Mouse (Mus musculus) skeletal muscle tissue, adult 2 months (tissue): ENCODE data around the gene Aco2.

Experiments used
- DNase-seq: peaks from one replicate; pipeline ENCODE4 v3.0.0-alpha.2; 2012; ENCODE audit warnings: low read depth, low spot score

Aco2 gene

DNA sequence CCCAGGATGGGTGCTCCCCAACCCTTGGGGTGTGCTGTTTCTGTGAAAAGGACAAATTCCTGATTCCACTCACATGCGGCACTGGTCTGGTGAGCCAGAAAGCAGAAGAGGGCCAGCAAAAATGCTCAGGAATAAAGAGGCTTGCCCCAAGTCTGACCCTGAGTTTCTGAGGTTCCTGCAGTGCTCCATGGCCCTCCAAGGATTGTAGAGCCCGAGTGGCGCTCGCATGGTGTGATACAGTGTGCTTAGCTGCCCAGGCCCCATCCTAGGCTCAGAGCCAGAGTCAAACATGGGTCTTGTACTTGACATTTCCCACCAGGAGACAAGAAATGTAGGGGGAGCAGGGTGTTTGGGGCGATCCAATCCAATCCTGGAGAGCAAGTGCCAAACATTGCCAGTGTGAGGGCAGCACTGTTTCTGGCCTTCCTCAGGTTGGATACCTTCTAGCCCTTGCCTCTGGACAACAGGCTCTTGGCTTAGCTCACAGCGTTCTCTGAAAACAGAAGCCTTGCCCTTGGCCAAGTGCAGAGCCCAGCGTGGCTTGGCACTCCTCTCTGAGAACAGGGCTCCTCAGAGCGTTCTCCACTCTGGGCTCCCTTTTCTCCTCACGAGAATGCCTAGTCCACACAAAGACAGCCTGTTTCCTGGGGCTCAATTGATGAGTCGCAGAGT lies 48.6 kb downstream of the Aco2 start:
- no peak for DNase-seq

DNA sequence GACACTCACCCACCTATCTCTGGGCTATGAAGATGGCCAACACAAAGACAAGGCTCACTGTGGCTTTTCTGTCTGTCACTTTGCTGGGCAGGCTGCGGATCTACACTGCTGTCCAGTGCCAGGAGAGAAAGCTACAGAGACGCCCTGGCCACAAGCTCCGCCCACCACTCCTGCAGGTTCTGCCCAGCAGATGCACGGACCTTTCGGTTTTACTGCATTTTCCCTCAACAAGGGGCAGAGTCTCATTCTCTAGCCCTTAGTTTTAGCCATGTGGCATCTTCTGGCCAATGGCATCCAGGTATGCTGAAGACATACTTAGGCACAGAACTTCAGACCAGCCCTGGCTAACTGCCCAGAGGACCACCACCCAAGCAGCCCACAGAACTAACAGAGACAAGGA lies 49.1 kb downstream of the Aco2 start:
- no peak for DNase-seq

- no peak for DNase-seq
Measured at GRCm38 (mm10) chr15:81924933-81925332, 52.8 kb downstream of the Aco2 start.

- DNase-seq, result peak; percentile 94
Measured at GRCm38 (mm10) chr15:81925760-81926445, 53.8 kb downstream of the Aco2 start, which contains the start of gene Polr3h. Gene Polr3h (minus strand): TSS chr15:81926240.

DNA sequence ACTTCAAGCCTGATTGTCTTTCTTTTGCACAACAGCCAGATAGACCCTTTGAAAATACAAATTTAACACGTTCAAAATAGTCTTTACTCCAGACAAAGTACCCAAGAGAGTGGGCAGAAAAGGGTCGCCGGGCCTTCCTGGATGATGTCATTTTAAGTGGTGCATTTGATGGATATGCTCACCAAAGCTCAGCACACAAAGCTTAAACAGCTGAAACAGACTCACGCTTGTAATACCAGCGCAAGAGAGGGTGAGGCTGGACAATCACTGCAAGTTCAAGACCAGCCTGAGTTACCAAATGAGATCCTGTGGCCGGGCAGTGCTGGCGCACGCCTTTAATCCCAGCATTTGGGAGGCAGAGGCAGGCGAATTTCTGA lies 54.3 kb downstream of the Aco2 start:
- DNase-seq, result no peak

GRCm38 (mm10) chr15:81927741-81928140 lies 55.6 kb downstream of the Aco2 start:
- DNase-seq, result no peak

DNA sequence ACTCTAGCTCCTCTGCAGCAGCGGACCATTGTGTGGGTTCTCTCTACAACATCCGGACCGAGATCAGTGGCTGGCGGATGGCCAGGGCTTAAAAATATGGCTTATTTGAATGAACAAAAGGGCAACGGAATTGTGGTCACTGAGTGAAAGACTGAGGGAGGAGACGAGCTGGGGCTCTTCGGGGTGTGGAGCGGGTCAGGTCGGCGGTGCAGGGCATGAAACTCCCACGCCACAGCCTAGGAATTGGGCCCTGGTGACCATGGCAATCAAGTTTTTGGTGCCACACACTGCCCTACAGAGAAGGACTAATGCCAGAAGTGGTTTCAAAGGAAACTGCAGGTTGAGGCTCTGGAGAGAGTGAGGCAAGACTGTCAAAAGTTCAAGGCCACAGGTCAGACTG lies 56.2 kb downstream of the Aco2 start:
- no peak for DNase-seq

GRCm38 (mm10) chr15:81932951-81933470 lies 60.9 kb downstream of the Aco2 start:
- no peak for DNase-seq

DNA sequence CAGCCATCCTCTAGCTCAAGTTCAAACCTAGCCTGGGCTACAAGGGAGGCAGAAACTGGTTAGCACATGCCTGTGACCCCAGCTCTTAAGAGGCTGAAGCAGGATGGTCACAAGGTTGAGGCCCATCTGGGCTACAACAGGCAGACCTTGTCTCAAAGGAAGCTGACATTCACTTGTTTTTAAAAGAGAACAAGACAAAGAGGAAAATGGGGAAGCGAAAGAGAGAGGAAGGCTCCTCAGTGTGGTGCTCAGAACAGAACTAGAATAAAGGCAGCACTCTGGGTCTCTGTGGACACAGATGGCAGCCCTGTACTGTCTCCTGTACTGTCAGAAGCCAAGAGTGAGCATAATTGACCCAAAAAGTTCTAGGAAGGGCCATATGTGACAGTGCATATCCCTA lies 61.9 kb downstream of the Aco2 start:
- no peak for DNase-seq

DNA sequence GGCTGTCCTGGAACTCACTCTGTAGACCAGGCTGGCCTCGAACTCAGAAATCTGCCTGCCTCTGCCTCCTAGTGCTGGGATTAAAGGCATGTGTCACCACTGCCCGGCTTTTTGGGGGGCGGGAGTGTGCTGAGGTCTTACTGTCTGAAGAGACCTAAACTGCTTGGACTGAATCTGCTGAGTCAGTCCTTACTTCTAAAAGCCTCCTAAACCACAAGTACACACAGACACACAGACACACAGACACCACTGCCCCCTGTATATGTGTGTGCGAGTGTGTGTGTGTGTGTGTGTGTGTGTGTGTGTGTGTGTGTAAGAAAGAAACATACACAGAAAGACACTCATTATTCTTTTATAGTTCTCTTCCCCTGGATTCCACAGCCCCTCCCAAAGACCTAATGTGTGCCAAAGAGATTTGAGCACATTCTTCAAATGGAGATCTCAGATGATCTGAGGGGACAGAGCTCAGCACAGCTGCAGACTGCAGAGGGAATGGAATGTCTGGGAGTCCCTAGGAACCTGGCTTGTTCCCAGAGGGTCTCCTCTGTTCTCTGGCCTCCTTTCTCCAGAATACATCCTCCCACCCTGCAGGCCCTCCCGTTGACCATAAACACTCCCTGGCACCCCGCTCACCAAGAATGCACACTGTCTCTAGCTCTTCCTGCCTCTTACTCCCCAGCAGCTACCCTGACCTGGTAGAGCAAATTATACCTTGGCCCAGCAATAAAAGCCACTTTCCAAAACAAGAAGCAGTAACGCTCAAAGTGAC lies 63.9 kb downstream of the Aco2 start:
- no peak for DNase-seq

GRCm38 (mm10) chr15:81936679-81937078 lies 64.6 kb downstream of the Aco2 start, which contains the start of gene Csdc2:
Gene Csdc2 (plus strand): TSS chr15:81936759.
- no peak for DNase-seq

- no peak for DNase-seq
Measured at GRCm38 (mm10) chr15:81937098-81937972, 65.2 kb downstream of the Aco2 start.

DNA sequence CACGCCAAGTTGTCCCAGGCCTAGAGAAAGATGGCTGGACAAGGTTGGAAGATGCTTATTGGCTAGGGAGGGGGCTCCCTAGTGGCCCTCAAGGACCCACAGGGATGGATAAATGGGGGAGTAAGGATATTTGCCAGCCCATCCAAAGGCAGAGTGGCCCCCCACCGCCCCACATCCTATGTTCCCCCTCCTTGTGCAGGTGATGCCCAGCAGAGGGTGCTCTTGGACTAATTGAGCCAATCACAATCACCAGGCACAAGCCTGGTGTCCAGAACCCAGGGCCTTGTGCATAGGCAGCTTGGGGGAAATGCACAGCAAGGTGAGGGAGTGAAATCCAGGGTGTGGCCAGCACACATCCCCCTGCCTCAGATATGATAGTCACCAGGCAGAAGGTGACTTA lies 66.1 kb downstream of the Aco2 start:
- no peak for DNase-seq

DNA sequence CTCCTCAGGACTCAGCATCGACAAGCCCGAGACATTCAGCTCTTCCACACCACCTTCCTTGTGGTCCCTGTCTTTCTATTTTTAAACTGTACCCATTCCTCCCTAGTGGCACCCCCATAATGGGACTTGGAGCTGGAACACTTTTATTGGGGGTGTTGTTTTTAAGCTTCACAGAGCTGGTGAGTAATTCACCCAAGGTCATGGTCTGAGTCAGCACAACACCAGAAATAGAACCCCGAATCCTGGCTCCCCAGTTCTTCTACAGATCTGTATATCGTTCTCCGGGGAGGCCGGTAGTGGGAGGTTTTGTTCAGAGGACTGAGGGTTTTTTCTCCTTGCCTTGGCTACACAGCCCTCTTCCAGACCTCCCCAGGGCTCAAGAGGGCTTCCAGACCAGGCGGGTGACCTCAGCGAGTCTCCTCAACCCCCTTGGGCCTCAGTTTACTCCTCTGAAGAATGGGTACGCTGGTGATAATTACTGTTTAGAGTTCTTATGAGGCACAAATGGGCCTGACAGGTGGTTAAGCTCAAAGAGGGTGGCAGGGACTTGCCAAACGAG lies 67.1 kb downstream of the Aco2 start:
- DNase-seq, result no peak

GRCm38 (mm10) chr15:81939774-81940173 lies 67.7 kb downstream of the Aco2 start:
- DNase-seq, result no peak

DNA sequence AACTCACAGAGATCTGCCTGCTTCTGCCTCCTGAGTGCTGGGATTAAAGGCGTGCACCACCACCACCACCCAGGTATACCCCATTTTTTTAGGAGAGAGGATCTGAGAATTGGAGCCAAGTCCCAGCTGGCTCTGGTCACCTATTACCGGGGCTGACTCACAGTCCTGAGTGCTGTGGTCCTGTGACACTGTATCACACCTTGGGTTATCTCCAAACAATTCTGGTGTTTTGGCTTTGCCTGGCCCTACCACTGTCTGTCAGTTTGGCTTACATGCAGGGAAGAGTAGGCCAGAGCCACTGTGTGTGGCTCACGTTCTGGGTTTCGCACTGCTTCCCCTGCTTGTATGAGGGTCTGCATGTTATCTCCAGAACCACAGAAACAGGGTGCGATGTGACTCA lies 68.1 kb downstream of the Aco2 start:
- DNase-seq, result no peak

- DNase-seq, result no peak
Measured at GRCm38 (mm10) chr15:81941010-81941409, 68.9 kb downstream of the Aco2 start.

DNA sequence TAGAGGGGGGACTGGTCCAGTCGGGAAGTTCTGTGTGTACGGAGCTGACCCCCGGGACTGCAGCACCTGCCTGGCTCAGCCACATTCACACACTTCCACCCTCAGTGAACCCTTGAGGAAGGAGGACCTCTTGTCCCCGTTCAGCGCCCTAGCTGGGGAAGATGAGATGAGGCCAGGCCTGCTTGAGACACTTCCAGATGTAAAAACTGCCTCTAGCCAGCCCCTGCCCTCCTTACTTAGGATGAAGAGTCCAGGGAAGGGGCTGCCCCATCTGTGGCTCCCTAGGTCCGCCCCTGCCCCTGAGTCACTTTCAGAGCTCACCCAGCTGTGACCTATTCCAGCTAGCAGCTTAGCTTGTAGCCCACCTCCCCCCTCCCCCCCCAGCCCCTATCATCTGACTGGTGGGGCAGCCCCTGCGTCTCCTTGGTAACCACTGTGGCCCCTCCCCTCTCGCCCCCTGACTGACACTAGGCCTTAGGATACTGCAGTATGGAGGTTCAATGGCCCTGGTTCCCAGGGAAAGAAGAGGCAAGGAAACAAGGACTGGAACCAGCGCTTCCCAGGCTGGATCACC lies 71.2 kb downstream of the Aco2 start:
- no peak for DNase-seq

DNA sequence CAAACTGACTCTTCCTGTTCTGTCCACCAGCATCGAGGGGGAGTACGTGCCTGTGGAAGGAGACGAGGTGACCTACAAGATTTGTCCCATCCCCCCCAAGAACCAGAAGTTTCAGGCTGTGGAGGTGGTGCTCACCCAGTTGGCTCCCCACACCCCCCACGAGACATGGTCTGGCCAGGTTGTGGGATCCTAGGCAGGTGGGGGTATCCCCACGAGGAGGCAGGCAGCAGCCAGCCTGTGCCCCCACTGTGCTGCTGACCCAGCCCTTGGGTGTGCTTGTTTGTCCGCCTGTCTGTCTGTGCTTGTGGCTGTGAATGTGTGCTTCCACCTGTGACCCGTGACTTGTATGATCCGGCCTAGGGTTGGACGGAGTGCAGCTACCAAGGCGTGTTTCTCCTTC lies 77.0 kb downstream of the Aco2 start:
- DNase-seq, result no peak

DNA sequence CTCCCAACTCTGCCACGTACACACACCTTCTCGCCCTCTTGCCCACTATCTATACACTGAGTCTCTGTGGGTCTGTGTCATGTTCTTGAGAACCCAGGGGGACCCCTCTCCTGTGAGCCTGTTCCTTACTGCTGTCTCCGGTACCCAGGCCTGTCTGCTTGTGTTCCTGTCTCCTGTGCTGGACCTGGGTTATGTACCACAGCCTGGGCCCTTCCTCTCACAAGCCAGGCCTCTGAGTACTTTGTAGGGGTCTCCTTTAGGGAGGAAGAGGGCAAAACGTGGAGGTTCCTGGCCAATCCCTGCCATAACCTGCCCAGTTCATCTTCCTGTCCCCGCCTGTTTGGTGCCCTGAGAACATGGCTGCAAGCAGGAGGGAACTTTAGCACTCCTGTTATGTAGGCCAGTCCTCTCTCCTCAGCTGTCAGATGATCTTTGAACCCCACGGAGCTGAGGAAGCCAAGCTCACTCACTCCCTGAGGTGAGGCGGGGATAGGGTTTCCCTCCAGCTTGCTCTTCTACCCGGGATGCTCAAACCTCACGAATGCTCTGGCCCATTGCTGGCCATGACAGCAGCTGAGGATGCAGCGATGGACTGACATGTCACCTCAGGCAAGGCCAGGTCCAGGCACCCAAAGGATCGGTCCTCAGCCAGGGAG lies 77.5 kb downstream of the Aco2 start:
- DNase-seq, result no peak
